Mouse (Mus musculus) liver, embryonic 16.5 days (tissue): ENCODE results near the gene Gm20538. TPM values are rescaled to one million over a fixed set of nuclear protein-coding genes. Genes with fewer than 3 reads are reported as not detected.
A peak's percentile ranks its signal among the peaks of the same experiment; 100 is the strongest.

Source experiments
- ATAC-seq: fragments of 200-750 bp; cut with Nextera tagmentation; 2 replicates; pipeline ENCODE4 v1.8.0; 2017; ENCODE audit warnings: low read depth, mild to moderate bottlenecking, moderate number of reproducible peaks, moderate library complexity
- H3K27ac ChIP-seq: fragments of 300-500 bp; sonication (generic); 2 replicates; pipeline ENCODE4 v1.5.1; 2014; ENCODE audit warnings: mild to moderate bottlenecking, low read length
- H3K27me3 ChIP-seq: fragments of 300-500 bp; sonication (generic); 2 replicates; pipeline ENCODE4 v1.6.1; 2014; ENCODE audit warnings: low read depth, low read length, mixed read lengths; ENCODE audit not compliant: control insufficient read depth, insufficient read depth
- H3K36me3 ChIP-seq: fragments of 300-500 bp; sonication (generic); 2 replicates; pipeline ENCODE4 v1.6.1; 2014; ENCODE audit warnings: mild to moderate bottlenecking; ENCODE audit not compliant: control insufficient read depth, insufficient read depth
- H3K4me1 ChIP-seq: fragments of 300-500 bp; sonication (generic); 2 replicates; pipeline ENCODE4 v1.6.1; 2014; ENCODE audit warnings: low read depth, low read length, mixed read lengths; ENCODE audit not compliant: control insufficient read depth
- H3K4me2 ChIP-seq: fragments of 300-500 bp; sonication (generic); 2 replicates; pipeline ENCODE4 v1.6.1; 2014; ENCODE audit warnings: low read depth, low read length, mixed read lengths
- H3K4me3 ChIP-seq: fragments of 300-500 bp; sonication (generic); 2 replicates; pipeline ENCODE4 v1.5.1; 2014; ENCODE audit warnings: low read depth, mild to moderate bottlenecking, low read length
- H3K9ac ChIP-seq: fragments of 300-500 bp; sonication (generic); 2 replicates; pipeline ENCODE4 v1.6.1; 2014; ENCODE audit warnings: low read depth, low read length
- H3K9me3 ChIP-seq: fragments of 300-500 bp; sonication (generic); replicated peaks from 2 replicates; pipeline ENCODE4 v1.6.1; 2016; ENCODE audit warnings: low read length; ENCODE audit not compliant: control insufficient read depth
- WGBS: fragments of 180-500 bp; shearing (Covaris S2); extraction: QIAGEN DNeasy Blood & Tissue Kit; methylation state at CpG from one replicate; pipeline ENCODE4 v1.1.7; 2014; ENCODE audit not compliant: insufficient replicate concordance; 5-methylcytosine and 5-hydroxymethylcytosine counted together
- polyA plus RNA-seq: library from polyadenylated mRNA; unstranded; fragments of >200 nt; fragmentation: Nextera tagmentation; extraction: Ambion mirVana; gene quantifications from 2 replicates; pipeline ENCODE4 v1.2.1, GENCODE M21; 2015

Gene Gm20538
- polyA plus RNA-seq, 1 experiment from 2014 or later, result not detected

DNA sequence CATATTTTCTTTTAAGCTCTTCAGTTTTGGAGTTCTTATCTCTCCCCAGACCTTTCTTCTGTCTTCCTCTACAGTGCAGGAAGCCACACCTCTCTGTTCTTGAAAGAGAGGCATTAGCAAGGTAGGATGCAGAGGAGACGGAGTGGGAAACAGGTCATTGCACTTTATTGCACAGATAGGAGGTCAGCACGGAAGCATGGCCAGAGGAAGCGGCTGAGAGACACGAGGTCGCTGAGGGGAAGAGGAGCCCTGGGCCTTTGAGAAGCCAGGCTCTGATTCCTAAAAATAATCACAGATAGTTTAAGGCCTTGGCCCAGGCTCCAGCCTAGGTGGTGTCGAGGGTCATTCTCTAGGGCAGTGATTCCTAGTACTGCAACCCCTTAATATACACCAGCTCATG, 36.9 kb downstream of the Gm20538 start:
- ATAC-seq, result no peak
- Histone ChIP-seq H3K9me3 (no peaks in the 10 kb centered on the region), H3K27me3 (peaks cover 46% of the 10 kb centered on the region), H3K4me2 (no peak overlapping the region), H3K4me1 (no peaks in the 10 kb centered on the region), H3K36me3 (no peaks in the 10 kb centered on the region), H3K27ac (no peak overlapping the region), H3K4me3 (no peak overlapping the region), H3K9ac (no peak overlapping the region)
- WGBS, result 40% methylated on average over 6 of the region's 6 CpGs

DNA sequence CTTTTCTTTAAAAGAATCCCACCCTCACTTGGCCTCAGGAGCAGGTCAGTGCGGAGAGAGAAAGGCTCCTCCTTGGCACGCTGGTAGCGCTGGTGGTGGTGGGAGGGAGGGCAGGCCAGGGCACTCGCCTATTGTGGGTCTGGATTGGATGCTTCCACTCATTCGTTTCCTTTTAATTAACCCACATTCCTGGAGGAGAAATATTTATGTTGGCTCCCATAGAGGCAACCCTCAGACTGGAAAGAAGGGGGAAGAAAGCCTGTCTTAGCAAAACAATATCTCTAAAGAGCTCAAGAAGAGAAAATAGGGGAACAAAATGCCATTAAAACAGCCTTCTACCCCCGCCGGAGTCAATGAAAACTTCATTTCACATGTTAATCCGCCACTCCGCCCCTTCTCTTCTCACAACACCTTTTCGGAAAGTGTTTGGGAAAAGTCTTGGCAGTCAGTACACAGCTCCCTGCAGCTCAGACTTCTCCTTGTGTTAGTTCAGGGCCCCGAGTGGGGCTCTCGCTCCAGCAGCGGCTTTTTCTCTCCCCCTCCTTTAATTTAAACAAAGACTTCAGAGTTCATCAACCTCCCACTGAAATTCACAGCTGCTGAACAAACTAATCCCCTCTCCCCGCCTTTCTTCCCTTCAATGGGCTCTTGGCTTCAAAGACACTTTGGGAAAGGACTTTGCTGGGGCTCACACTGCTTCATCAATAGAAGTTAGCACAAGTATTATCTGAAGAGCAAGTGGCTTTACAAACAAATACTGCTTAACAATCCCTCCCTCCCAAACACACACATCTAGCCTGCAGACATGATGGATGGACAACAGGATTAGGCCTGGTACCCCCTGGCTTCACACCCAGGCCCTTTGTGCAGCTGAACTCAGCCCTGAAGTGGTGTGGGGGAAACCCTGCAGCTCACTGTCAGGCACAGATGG, 37.8 kb downstream of the Gm20538 start:
- H3K4me2 ChIP-seq, result no peak overlapping the region
- no peak overlapping the region for H3K27ac ChIP-seq
- 37% methylated on average over 14 of the region's 14 CpGs for WGBS
- no peak overlapping the region for H3K4me3 ChIP-seq
- no peak overlapping the region for H3K9ac ChIP-seq
- H3K36me3 ChIP-seq, result no peaks in the 10 kb centered on the region
- no peak for ATAC-seq
- H3K9me3 ChIP-seq, result no peaks in the 10 kb centered on the region
- peaks cover 56% of the 10 kb centered on the region for H3K27me3 ChIP-seq
- H3K4me1 ChIP-seq, result no peaks in the 10 kb centered on the region

DNA sequence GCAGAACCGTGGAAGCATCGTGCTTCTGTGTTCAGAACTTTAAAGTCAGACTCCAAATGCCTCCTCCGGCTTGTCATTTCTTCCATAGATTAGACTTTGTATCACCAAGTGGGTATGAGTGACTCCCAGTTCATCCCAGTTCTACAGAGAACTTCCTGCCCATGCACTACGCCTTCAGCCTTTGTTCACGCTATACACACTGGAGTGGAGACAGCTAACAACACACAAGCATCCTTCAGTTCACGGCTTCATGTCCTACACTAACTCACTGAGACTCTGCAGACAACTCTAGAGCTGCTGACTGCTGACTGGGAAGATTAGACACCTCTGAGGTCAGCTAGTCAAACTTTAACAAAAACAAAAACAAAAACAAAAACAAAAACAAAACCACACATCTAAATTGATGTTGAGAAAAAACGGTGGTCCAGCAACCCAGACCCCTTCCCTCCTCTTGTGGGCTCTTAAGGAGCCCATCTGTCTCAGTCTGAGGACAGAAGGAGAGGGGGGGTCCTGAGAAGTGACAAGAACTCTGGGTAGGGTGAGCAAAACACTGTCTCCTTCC, 38.6 kb downstream of the Gm20538 start:
- WGBS, result 22% methylated on average over 7 of the region's 7 CpGs
- peaks cover 62% of the 10 kb centered on the region for H3K27me3 ChIP-seq

GRCm38 (mm10) chr19:44513054-44513833, 39.4 kb downstream of the Gm20538 start:
- Histone ChIP-seq H3K36me3 (no peaks in the 10 kb centered on the region), H3K4me3 (no peak overlapping the region), H3K9me3 (no peaks in the 10 kb centered on the region), H3K27me3 (peaks cover 66% of the 10 kb centered on the region), H3K4me1 (no peaks in the 10 kb centered on the region), H3K27ac (no peak overlapping the region), H3K4me2 (no peak overlapping the region), H3K9ac (no peak overlapping the region)
- ATAC-seq, result no peak
- WGBS, result 15% methylated on average over 11 of the region's 11 CpGs

More for the DNA sequence above, 38.6 kb downstream of the Gm20538 start:
- Histone ChIP-seq H3K27ac (no peak overlapping the region), H3K4me2 (no peak overlapping the region), H3K4me1 (no peaks in the 10 kb centered on the region), H3K36me3 (no peaks in the 10 kb centered on the region), H3K9ac (no peak overlapping the region), H3K9me3 (no peaks in the 10 kb centered on the region), H3K4me3 (no peak overlapping the region)
- no peak for ATAC-seq

DNA sequence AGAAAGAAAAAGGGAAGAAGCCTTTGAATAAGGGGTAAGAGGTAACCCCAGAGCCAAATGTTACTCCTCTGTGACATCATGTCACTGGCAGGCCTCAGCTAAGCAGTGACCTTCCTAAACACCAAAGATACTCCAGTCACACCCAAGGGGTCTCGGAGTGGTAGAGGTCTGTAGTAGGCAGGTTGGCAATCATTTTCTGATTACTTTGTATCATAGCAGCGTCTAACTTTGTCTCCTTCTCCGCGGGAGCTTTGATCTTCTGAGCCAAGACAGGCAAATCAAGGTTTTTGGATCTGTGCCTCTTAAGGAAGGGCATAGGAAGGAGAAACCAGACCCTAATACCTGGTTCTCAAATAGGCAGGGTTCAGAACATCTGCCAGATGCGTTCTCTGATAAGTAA, 40.0 kb downstream of the Gm20538 start:
- WGBS, result 19% methylated on average over 5 of the region's 5 CpGs
- no peak overlapping the region for H3K4me2 ChIP-seq
- H3K27me3 ChIP-seq, result peaks cover 66% of the 10 kb centered on the region
- no peaks in the 10 kb centered on the region for H3K9me3 ChIP-seq
- H3K27ac ChIP-seq, result no peak overlapping the region
- no peaks in the 10 kb centered on the region for H3K4me1 ChIP-seq
- H3K9ac ChIP-seq, result no peak overlapping the region
- no peaks in the 10 kb centered on the region for H3K36me3 ChIP-seq
- H3K4me3 ChIP-seq, result no peak overlapping the region
- no peak for ATAC-seq

DNA sequence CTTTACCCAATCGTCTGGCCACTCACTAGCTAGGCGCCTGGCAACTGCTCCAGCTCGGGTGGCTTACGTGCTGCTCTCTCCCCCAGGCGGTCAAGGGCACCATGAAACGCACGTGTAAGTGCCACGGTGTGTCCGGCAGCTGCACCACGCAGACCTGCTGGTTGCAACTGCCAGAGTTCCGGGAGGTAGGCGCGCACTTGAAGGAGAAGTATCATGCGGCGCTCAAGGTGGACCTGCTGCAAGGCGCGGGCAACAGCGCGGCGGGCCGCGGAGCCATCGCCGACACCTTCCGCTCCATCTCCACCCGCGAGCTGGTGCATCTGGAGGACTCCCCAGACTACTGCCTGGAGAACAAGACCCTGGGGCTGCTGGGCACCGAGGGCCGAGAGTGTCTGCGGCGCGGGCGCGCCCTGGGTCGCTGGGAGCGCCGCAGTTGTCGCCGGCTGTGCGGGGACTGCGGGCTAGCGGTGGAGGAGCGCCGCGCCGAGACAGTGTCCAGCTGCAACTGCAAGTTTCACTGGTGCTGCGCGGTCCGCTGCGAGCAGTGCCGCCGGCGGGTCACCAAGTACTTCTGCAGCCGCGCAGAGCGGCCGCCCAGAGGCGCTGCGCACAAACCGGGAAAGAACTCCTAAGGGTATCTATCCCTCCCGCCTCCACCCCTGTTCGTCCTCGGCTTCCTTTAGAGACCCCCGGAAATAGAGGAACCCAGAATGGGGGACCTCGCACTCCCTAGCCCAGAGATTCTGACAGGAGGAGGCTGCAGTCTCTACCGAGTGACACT, 41.0 kb downstream of the Gm20538 start:
- no peak for ATAC-seq
- no peak overlapping the region for H3K9ac ChIP-seq

DNA sequence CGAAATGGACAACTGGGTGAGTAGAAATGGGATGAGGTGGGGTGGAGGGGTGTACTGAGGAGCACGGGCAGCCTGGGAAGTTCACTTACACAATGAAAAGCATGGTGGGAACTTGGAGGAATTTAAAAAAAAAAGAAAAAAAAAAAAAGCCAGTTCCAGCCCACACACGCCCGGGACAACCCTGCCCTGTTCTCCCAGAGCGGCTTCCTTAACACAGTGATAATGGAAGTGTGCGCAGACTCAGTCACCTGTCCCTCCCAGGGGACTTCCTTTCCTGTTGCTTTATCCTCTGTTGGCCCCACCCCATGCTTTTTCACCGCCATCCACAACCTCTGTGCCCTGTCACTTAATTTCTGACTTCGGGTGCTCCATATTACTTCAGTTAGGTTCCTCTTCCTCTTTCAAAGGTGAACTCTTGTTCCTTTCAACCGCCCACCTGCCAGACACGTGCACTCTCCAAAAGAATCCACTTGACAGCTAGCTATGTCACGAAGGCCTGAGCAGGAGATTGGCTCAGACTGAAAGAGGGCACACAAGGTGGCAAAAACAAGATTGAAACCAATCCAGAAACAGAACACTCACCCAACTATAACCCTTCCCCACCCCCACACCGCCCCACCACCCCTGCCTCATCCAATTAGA, 42.0 kb downstream of the Gm20538 start:
- ATAC-seq, result no peak
- no peak overlapping the region for H3K4me2 ChIP-seq
- no peak overlapping the region for H3K4me3 ChIP-seq
- WGBS, result 5% methylated on average over 12 of the region's 12 CpGs
- H3K4me1 ChIP-seq, result no peaks in the 10 kb centered on the region
- no peak overlapping the region for H3K9ac ChIP-seq
- H3K27ac ChIP-seq, result no peak overlapping the region
- no peaks in the 10 kb centered on the region for H3K36me3 ChIP-seq
- no peaks in the 10 kb centered on the region for H3K9me3 ChIP-seq
- peaks cover 66% of the 10 kb centered on the region for H3K27me3 ChIP-seq

More for the DNA sequence above, 41.0 kb downstream of the Gm20538 start:
- Histone ChIP-seq H3K36me3 (no peaks in the 10 kb centered on the region), H3K4me3 (peak overlapping the region; percentile 42), H3K27ac (no peak overlapping the region), H3K27me3 (peaks cover 66% of the 10 kb centered on the region), H3K4me2 (peak overlapping the region; percentile 42), H3K9me3 (no peaks in the 10 kb centered on the region), H3K4me1 (no peaks in the 10 kb centered on the region)
- under 1% methylated on average over 66 of the region's 66 CpGs for WGBS

DNA sequence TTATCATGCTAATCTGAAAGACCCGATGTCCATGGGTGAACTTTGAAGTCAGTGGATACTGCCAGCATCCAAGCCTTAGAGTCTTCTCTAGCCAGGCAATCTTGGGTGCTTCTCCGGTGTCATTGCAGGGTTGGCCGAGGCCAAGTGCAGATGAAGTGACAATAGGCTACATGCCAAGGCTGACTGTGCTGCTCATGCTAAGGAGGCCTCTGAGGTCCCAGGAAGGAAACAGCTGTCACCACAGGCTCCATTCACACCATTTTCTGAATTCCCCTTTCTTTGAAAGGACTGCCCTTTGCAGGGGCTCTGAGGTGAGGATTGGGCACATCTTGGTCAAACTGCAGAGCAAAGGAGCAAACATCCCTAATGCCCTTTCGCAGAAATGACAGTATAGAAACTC, 49.9 kb downstream of the Gm20538 start:
- Histone ChIP-seq H3K9ac (no peak overlapping the region), H3K27ac (no peak overlapping the region), H3K27me3 (peaks cover 2% of the 10 kb centered on the region; the same call in 1 of the 2 replicates), H3K9me3 (no peaks in the 10 kb centered on the region), H3K36me3 (no peaks in the 10 kb centered on the region), H3K4me2 (no peak overlapping the region), H3K4me1 (no peaks in the 10 kb centered on the region), H3K4me3 (no peak overlapping the region)
- no peak for ATAC-seq
- 53% methylated on average over 4 of the region's 4 CpGs for WGBS
